25 mouse cellular contexts compared by ENCODE assay signal in the genomic region with DNA sequence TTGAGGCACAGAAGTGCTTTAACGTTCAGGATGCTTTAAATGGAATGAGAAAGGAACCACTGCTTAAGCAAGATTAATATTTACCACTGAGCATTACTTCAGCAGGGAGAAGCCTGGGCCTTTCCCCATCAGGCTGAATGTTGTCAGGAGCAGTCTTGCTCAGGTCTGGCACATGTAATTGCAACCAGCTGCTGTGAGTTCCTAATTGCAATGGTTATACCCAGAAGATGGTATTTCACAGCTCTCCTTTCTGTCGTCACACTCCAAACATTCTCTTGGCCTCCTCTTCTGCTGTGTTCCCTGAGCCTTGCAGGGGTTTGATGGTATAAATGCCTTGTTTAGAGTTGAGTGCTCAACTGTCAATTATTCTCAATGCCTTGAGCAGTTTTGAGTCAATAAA.
DNase-seq lines count a peak whose midpoint lies in the region; ATAC-seq and TF ChIP-seq lines count a peak whose summit lies in the region.
"Had no signal": no experiment of that assay in that cellular context is flagged by ENCODE, and none has a peak within 500 bp of the region (broad histone marks: within the 10 kb centered on the region; RNA-seq: fewer than 3 reads in every experiment).

No protein-coding gene starts in this region.

- no peak for ATAC-seq in embryonic facial prominence, embryonic 14.5 days (ENCODE audit: low read depth)
- ATAC-seq: intestine, embryonic 15.5 days had no signal

- no peak overlapping the region for H3K4me3 ChIP-seq in heart, embryonic 10.5 days
- no peak overlapping the region for H3K4me3 ChIP-seq in embryonic facial prominence, embryonic 14.5 days (ENCODE audit: low read depth, low read length)
- no peak overlapping the region for H3K4me3 ChIP-seq in olfactory bulb, adult 2 months (ENCODE audit: insufficient read depth, low read depth, low read length)
- H3K4me3 ChIP-seq: embryonic facial prominence, embryonic 13.5 days; hindbrain, embryonic 13.5 days; intestine, embryonic 15.5 days; kidney, embryonic 15.5 days; limb, embryonic 15.5 days; liver, embryonic 15.5 days; lung, embryonic 15.5 days; midbrain, embryonic 10.5 days; stomach, embryonic 15.5 days had no signal

- no peak for TF ChIP-seq POLR2A in olfactory bulb, adult 2 months (IDR thresholded peaks at IDR 0.05; ENCODE audit: insufficient read depth, low read depth, low read length)

- H3K4me1 ChIP-seq in heart, embryonic 10.5 days, result peaks cover 20% of the 10 kb centered on the region
- no peaks in the 10 kb centered on the region; the same call in 1 of the 2 replicates for H3K4me1 ChIP-seq in embryonic facial prominence, embryonic 14.5 days (ENCODE audit: control insufficient read depth, insufficient read depth, low read length)
- peaks cover 8% of the 10 kb centered on the region; the same call in 1 of the 2 replicates for H3K4me1 ChIP-seq in olfactory bulb, adult 2 months (ENCODE audit: control insufficient read depth, insufficient read depth, low read length)
- H3K4me1 ChIP-seq: embryonic facial prominence, embryonic 13.5 days; hindbrain, embryonic 13.5 days; intestine, embryonic 15.5 days; kidney, embryonic 15.5 days; limb, embryonic 15.5 days; liver, embryonic 15.5 days; lung, embryonic 15.5 days; midbrain, embryonic 10.5 days; stomach, embryonic 15.5 days had no signal

- no peaks in the 10 kb centered on the region for H3K27me3 ChIP-seq in heart, embryonic 10.5 days (ENCODE audit: insufficient read depth, poor library complexity, severe bottlenecking)
- no peaks in the 10 kb centered on the region for H3K27me3 ChIP-seq in embryonic facial prominence, embryonic 14.5 days (replicated peaks; ENCODE audit: control insufficient read depth, insufficient read depth, low read length)
- H3K27me3 ChIP-seq: embryonic facial prominence, embryonic 13.5 days; hindbrain, embryonic 13.5 days; intestine, embryonic 15.5 days; kidney, embryonic 15.5 days; limb, embryonic 15.5 days; lung, embryonic 15.5 days; stomach, embryonic 15.5 days had no signal

- no peak for DNase-seq in heart, embryonic 10.5 days (ENCODE audit: low spot score)
- DNase-seq in heart, adult 18-20 months, result no peak
- peak; percentile 49 for DNase-seq in embryo, embryonic 11 days
- peak; percentile 14 for DNase-seq in embryonic facial prominence, embryonic 14.5 days (ENCODE audit: low spot score)
- DNase-seq in gastrocnemius, adult 18-20 months (ENCODE audit: low spot score), result no peak
- DNase-seq in testis, postnatal 14 days (ENCODE audit: low spot score), result no peak
- DNase-seq: adrenal gland, adult 2 months; cerebellum, adult 18-20 months; cerebellum, postnatal 25 days; kidney, postnatal 36 days; layer of hippocampus, adult 9-11 months; right cerebral cortex, adult 18-20 months; thymus, adult 18-20 months; thymus, postnatal 4 days had no signal

- H3K4me2 ChIP-seq in embryonic facial prominence, embryonic 14.5 days (ENCODE audit: low read depth, low read length), result no peak overlapping the region
- H3K4me2 ChIP-seq: embryonic facial prominence, embryonic 13.5 days; hindbrain, embryonic 13.5 days; intestine, embryonic 15.5 days; kidney, embryonic 15.5 days; limb, embryonic 15.5 days; liver, embryonic 15.5 days; lung, embryonic 15.5 days; stomach, embryonic 15.5 days had no signal

- TF ChIP-seq CTCF in olfactory bulb, adult 2 months (IDR thresholded peaks at IDR 0.05; ENCODE audit: insufficient read depth, low read depth, low read length), result no peak

- no peaks in the 10 kb centered on the region for H3K36me3 ChIP-seq in heart, embryonic 10.5 days
- no peaks in the 10 kb centered on the region for H3K36me3 ChIP-seq in embryonic facial prominence, embryonic 14.5 days (ENCODE audit: control insufficient read depth, insufficient read depth, low read length)
- H3K36me3 ChIP-seq: embryonic facial prominence, embryonic 13.5 days; hindbrain, embryonic 13.5 days; intestine, embryonic 15.5 days; kidney, embryonic 15.5 days; limb, embryonic 15.5 days; liver, embryonic 15.5 days; lung, embryonic 15.5 days; midbrain, embryonic 10.5 days; stomach, embryonic 15.5 days had no signal

- 0 out of 2 replicates have a peak overlapping the region, but pooled peaks have one; percentile 6 for H3K27ac ChIP-seq in heart, embryonic 10.5 days
- H3K27ac ChIP-seq in embryonic facial prominence, embryonic 14.5 days (replicated peaks; ENCODE audit: low read depth, low read length), result no peak overlapping the region
- H3K27ac ChIP-seq in olfactory bulb, adult 2 months (ENCODE audit: insufficient read depth, low read depth, low read length), result peak overlapping the region; percentile 66; the same call in 1 of the 2 replicates
- H3K27ac ChIP-seq: embryonic facial prominence, embryonic 13.5 days; hindbrain, embryonic 13.5 days; intestine, embryonic 15.5 days; kidney, embryonic 15.5 days; limb, embryonic 15.5 days; liver, embryonic 15.5 days; lung, embryonic 15.5 days; macrophage; midbrain, embryonic 10.5 days; stomach, embryonic 15.5 days had no signal

- no peak overlapping the region for H3K9ac ChIP-seq in embryonic facial prominence, embryonic 14.5 days (ENCODE audit: low read depth, low read length)
- H3K9ac ChIP-seq: embryonic facial prominence, embryonic 13.5 days; hindbrain, embryonic 13.5 days; intestine, embryonic 15.5 days; kidney, embryonic 15.5 days; limb, embryonic 15.5 days; liver, embryonic 15.5 days; lung, embryonic 15.5 days; stomach, embryonic 15.5 days had no signal

- 71% methylated on average over 2 of the region's 2 CpGs for WGBS in heart, embryonic 10.5 days
- WGBS in embryonic facial prominence, embryonic 14.5 days, result 25% methylated on average over 2 of the region's 2 CpGs
- 30% methylated on average over 2 of the region's 2 CpGs for WGBS in olfactory bulb, adult 2 months

- H3K9me3 ChIP-seq in heart, embryonic 10.5 days, result no peaks in the 10 kb centered on the region
- no peaks in the 10 kb centered on the region for H3K9me3 ChIP-seq in embryonic facial prominence, embryonic 14.5 days (ENCODE audit: control insufficient read depth, low read length)
- H3K9me3 ChIP-seq: embryonic facial prominence, embryonic 13.5 days; hindbrain, embryonic 13.5 days; intestine, embryonic 15.5 days; kidney, embryonic 15.5 days; limb, embryonic 15.5 days; liver, embryonic 15.5 days; lung, embryonic 15.5 days; midbrain, embryonic 10.5 days; stomach, embryonic 15.5 days had no signal

Comparison
In these comparisons a context has a peak if more than half of its experiments do, and no peak if none do; other contexts are left out.
1. DNase-seq: peak in embryo, embryonic 11 days (single experiment) and embryonic facial prominence, embryonic 14.5 days (single experiment); none in heart, embryonic 10.5 days (single experiment), heart, adult 18-20 months (0 of 2), gastrocnemius, adult 18-20 months (single experiment) and testis, postnatal 14 days (single experiment).